Mouse (Mus musculus): ENCODE results near the gene Tdrd1. TPM values are rescaled to one million over a fixed set of nuclear protein-coding genes. Genes with fewer than 3 reads are reported as not detected.

The Tdrd1 gene
- polyA plus RNA-seq (2021; fragmentation: Nextera tagmentation) = 0.08 and 0.13 TPM in 2 replicates
- long read RNA-seq, experiment 1 = 0 reads
- long read RNA-seq, experiment 2, partial matches to known transcripts = 0 of 3 reads
- long read RNA-seq, experiment 2, other reads (novel, unspliced or antisense) = 3 of 3 reads

GRCm38 (mm10) chr19:56826047-56826631 is at the start of gene Tdrd1:
Gene Tdrd1 (plus strand): TSS chr19:56826209.

DNA sequence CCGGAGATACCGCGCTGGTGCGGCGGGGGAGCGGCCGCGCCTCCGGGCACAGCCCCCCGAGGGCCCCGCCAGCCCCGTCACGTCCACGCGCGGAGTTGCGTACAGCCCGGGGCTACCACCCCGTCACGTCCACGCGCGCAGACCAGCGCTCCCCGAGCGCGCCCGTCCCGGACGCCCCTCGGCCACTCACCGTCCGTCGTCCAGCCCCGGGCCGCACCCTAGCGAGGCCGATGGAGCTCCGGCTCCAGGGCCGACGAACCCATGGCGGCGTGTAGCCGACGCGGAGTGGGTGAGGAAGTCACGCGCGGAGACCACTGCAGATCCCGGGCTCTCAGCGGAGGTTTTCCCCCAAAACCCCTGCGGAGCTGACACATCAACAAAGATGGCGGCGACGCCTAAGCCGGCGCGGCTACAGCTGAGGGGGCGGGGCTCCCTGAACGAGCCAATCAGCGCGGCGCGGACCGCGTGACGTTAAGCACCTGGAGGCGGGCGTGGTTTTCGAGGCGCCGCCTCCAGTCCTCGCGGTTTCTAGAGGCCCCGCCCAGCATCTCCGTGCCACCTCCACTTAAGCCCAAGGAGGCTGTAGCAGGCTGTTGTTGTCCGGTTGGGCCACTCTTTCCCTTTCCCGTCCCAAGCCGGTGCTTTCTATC is 4.1 kb upstream of the Tdrd1 start, which contains the start of gene Ccdc186:
Gene Ccdc186, minus strand, starts transcription at position 393 of the 650 bp plus-strand sequence.

DNA sequence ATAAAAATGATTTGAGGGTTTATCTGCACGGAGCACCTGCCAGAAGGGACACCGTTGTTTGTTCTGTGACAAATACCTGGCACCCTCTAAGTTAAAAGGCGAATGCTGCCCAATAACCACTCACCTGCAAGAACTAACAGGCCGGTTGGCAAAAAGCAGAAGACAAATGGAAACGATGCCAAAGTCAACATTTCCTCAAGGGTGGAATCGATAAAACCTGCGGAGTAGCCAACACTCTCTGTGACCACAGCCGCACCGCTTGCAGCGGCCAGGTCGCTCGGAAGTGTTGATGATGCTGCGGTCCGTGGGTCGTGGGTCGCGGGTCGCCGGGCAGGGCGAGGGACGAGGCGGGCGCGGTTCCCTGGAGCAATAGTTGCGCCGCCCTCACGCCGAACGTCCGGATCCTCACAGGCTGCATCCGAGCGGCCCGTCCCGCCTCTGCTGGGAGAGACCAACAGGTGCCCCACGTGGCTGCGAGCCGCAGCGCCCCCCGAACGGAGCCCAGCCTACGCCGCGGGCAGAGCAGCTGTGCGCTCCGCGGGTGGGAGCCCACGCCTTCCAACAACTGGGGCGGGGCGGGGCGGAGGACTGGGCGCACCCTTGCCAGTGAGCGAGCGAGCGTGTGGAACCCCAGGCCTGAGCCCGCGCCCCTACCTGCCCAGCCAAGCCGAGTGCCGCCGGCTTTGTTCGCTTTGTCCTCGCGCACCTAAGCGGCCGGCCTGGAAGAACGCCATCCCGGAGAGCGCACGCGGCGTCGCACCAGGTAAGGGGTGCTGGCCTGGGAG is 48.0 kb downstream of the Tdrd1 start, which contains the start of gene Vwa2:
Gene Vwa2, plus strand, starts transcription at position 434 of the 785 bp plus-strand sequence.

Other genes with a start within 250 kb of the Tdrd1 start
- 2.6 and 2.9 TPM in 2 replicates for gene Adrb1, start 104.0 kb upstream of the Tdrd1 start, polyA plus RNA-seq (2021; fragmentation: Nextera tagmentation)
- gene Ccdc186, start 4.0 kb upstream of the Tdrd1 start, polyA plus RNA-seq (2021; fragmentation: Nextera tagmentation) = 17.0 and 18.4 TPM in 2 replicates
- not detected in 2 replicates for gene Vwa2, start 48.0 kb downstream of the Tdrd1 start, polyA plus RNA-seq (2021; fragmentation: Nextera tagmentation)
- 3.7 and 4.1 TPM in 2 replicates for gene Afap1l2, start 182.0 kb downstream of the Tdrd1 start, polyA plus RNA-seq (2021; fragmentation: Nextera tagmentation)